Mouse (Mus musculus) spleen, adult 2 months (tissue): ENCODE data around the gene Arhgap21.

Source experiments
- CTCF ChIP-seq: fragments of 200-500 bp; IDR thresholded peaks from 2 replicates; pipeline ENCODE4 v1.5.1; 2011; ENCODE audit warnings: mild to moderate bottlenecking, inconsistent platforms; ENCODE audit not compliant: insufficient read depth, insufficient read length, insufficient replicate concordance; ENCODE audit errors: extremely low read depth
- POLR2A ChIP-seq: fragments of 200-500 bp; IDR thresholded peaks from 2 replicates; pipeline ENCODE4 v1.6.1; 2011; ENCODE audit warnings: low read depth, low read length, inconsistent platforms

- TF ChIP-seq CTCF (no peak), POLR2A (no peak)
Observed at GRCm38 (mm10) chr2:20941105-20941504, 27.6 kb downstream of the Arhgap21 start.
